Mouse (Mus musculus): ENCODE measurements around the gene Rap1a. TPM values are rescaled to one million over a fixed set of nuclear protein-coding genes. Genes with fewer than 3 reads are reported as not detected.

Rap1a gene
- polyA plus RNA-seq, 1 experiment: 15.1 TPM

GRCm38 (mm10) chr3:105699241-105699933 is 101.7 kb downstream of the Rap1a start:
- Histone ChIP-seq H3K4me3 (ENCODE audit: insufficient read depth, poor library complexity, severe bottlenecking) (no peak overlapping the region), H3K79me3 (ENCODE audit: low read depth) (no peaks in the 10 kb centered on the region), H3K27me3 (ENCODE audit: control insufficient read depth, insufficient read depth, insufficient read length) (peaks cover 22% of the 10 kb centered on the region), H3K79me2 (ENCODE audit: control insufficient read depth, insufficient read depth) (no peaks in the 10 kb centered on the region), H3K36me3 (ENCODE audit: control insufficient read depth, insufficient read depth) (no peaks in the 10 kb centered on the region), H3ac (ENCODE audit: control insufficient read depth, insufficient read length, low read depth) (no peak overlapping the region)
- TF ChIP-seq FOSL1 (IDR thresholded peaks at IDR 0.05; ENCODE audit: insufficient read depth, low read length, poor library complexity, severe bottlenecking): no peak
- no peak for TF ChIP-seq MYOD1 (IDR thresholded peaks at IDR 0.05; ENCODE audit: control insufficient read depth, insufficient read length, low read depth)
- no peak for TF ChIP-seq USF1 (IDR thresholded peaks at IDR 0.05; ENCODE audit: low read depth)
- TF ChIP-seq CEBPB (IDR thresholded peaks at IDR 0.05; ENCODE audit: low read depth): no peak
- TF ChIP-seq MAX (IDR thresholded peaks at IDR 0.05): no peak
- no peak for TF ChIP-seq MYOG (IDR thresholded peaks at IDR 0.05; ENCODE audit: control insufficient read depth, extremely low read depth, insufficient read length)
- no peak for TF ChIP-seq CTCF (IDR thresholded peaks at IDR 0.05; ENCODE audit: control insufficient read depth, insufficient read depth, insufficient read length)

GRCm38 (mm10) chr3:105698311-105698710 is 102.8 kb downstream of the Rap1a start:
- H3ac ChIP-seq (ENCODE audit: control insufficient read depth, insufficient read length, low read depth): no peak overlapping the region
- H3K27me3 ChIP-seq (ENCODE audit: control insufficient read depth, insufficient read depth, insufficient read length): peaks cover 32% of the 10 kb centered on the region
- H3K79me3 ChIP-seq (ENCODE audit: low read depth): no peaks in the 10 kb centered on the region
- no peaks in the 10 kb centered on the region for H3K79me2 ChIP-seq (ENCODE audit: control insufficient read depth, insufficient read depth)
- H3K4me3 ChIP-seq (ENCODE audit: insufficient read depth, poor library complexity, severe bottlenecking): no peak overlapping the region
- H3K36me3 ChIP-seq (ENCODE audit: control insufficient read depth, insufficient read depth): no peaks in the 10 kb centered on the region
- TF ChIP-seq FOSL1 (IDR thresholded peaks at IDR 0.05; ENCODE audit: insufficient read depth, low read length, poor library complexity, severe bottlenecking) (no peak), USF1 (IDR thresholded peaks at IDR 0.05; ENCODE audit: low read depth) (no peak), MYOD1 (IDR thresholded peaks at IDR 0.05; ENCODE audit: control insufficient read depth, insufficient read length, low read depth) (no peak), CEBPB (IDR thresholded peaks at IDR 0.05; ENCODE audit: low read depth) (no peak), MYOG (IDR thresholded peaks at IDR 0.05; ENCODE audit: control insufficient read depth, extremely low read depth, insufficient read length) (no peak), MAX (IDR thresholded peaks at IDR 0.05) (no peak), CTCF (IDR thresholded peaks at IDR 0.05; ENCODE audit: control insufficient read depth, insufficient read depth, insufficient read length) (no peak)

- no peak for TF ChIP-seq MAX (IDR thresholded peaks at IDR 0.05)
- TF ChIP-seq MYOD1 (IDR thresholded peaks at IDR 0.05; ENCODE audit: control insufficient read depth, insufficient read length, low read depth): no peak
- TF ChIP-seq CEBPB (IDR thresholded peaks at IDR 0.05; ENCODE audit: low read depth): no peak
- no peak for TF ChIP-seq FOSL1 (IDR thresholded peaks at IDR 0.05; ENCODE audit: insufficient read depth, low read length, poor library complexity, severe bottlenecking)
- TF ChIP-seq USF1 (IDR thresholded peaks at IDR 0.05; ENCODE audit: low read depth): no peak
- TF ChIP-seq CTCF (IDR thresholded peaks at IDR 0.05; ENCODE audit: control insufficient read depth, insufficient read depth, insufficient read length): no peak
- Histone ChIP-seq H3K79me2 (ENCODE audit: control insufficient read depth, insufficient read depth) (no peaks in the 10 kb centered on the region), H3K4me3 (ENCODE audit: insufficient read depth, poor library complexity, severe bottlenecking) (no peak overlapping the region), H3ac (ENCODE audit: control insufficient read depth, insufficient read length, low read depth) (no peak overlapping the region), H3K27me3 (ENCODE audit: control insufficient read depth, insufficient read depth, insufficient read length) (peaks cover 40% of the 10 kb centered on the region), H3K79me3 (ENCODE audit: low read depth) (no peaks in the 10 kb centered on the region), H3K36me3 (ENCODE audit: control insufficient read depth, insufficient read depth) (no peaks in the 10 kb centered on the region)
Observed at GRCm38 (mm10) chr3:105697148-105697441, 104.0 kb downstream of the Rap1a start.

DNA sequence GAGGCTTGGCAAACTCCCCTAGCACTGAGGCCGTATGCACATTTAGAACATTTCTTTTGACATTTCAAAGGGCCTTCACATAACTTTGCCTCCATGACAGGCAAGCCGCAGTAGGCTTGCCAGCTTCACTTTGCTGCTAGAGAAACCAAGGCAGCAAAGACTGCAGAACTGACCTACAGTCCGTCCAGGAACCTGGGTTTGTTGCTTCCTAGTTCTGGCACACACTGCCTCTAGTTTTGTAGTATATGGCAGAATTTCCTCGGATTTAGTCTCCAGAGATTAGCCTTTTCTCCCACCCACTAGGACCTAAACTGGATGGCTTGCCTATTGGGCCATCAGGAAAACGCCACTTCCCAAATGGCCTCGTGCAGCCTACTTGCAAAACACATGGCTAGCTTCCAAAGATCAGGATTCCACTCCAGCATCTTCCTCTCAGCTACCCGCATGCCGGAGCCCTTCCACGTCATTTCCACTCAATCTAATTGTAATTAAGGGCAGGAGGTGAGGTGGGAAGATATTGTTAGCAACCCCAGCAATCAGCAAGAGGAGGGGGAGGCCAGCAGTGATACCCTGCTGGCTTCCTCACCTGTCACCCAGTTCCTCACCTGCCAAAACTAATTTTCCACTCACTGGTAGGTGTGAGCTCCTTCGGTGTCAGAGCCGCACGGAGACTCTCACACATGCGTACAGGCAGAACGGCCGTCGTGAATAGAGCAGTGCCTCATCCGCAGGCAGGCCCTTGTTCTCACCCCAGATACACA is 104.6 kb downstream of the Rap1a start:
- TF ChIP-seq CTCF (IDR thresholded peaks at IDR 0.05; ENCODE audit: control insufficient read depth, insufficient read depth, insufficient read length): no peak
- Histone ChIP-seq H3K27me3 (ENCODE audit: control insufficient read depth, insufficient read depth, insufficient read length) (peaks cover 40% of the 10 kb centered on the region), H3ac (ENCODE audit: control insufficient read depth, insufficient read length, low read depth) (no peak overlapping the region), H3K79me2 (ENCODE audit: control insufficient read depth, insufficient read depth) (no peaks in the 10 kb centered on the region), H3K4me3 (ENCODE audit: insufficient read depth, poor library complexity, severe bottlenecking) (no peak overlapping the region), H3K79me3 (ENCODE audit: low read depth) (no peaks in the 10 kb centered on the region), H3K36me3 (ENCODE audit: control insufficient read depth, insufficient read depth) (no peaks in the 10 kb centered on the region)

DNA sequence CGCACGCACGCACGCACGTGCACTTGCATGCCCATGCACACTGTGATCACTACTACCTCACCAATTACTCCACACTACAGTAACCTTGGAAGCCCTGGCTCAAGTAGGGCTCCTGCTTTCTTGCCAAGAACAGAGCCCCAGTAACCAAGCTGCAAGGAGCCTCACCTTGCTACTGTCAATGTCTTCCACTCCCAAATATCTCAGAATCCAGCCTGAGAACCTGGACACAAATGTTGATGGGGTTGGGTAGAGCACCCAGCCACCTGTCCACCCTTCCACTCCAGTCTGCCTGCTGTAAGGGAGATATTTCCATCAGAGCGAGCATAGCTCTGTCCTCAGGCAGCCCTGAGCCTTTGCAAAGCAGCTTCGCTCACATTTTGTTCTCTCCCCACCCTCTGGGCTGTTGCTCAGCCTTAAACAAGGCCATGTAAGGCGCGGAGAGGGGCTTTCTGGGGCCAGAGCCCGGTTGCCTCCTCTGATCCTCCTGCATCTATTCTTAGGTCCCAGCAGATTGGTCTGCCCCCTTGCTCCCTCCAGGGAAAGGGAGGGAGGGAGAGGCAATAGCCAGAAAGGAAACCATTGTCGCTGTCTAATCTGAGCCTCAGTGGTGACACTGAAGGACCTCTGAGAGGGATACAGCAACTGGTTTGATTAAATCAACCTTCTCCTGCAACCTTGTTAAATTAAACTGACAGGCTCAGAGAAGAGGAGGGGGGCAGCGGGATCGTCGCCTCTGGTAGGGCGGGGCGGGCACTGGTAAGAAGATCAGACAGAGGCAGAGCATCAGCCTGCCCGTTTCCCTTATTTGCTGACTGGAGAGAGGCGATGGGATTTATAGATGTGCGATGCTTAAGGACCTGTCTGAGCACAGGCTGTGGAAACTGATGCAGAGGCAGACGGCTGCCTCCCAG is 105.4 kb downstream of the Rap1a start:
- Histone ChIP-seq H3ac (ENCODE audit: control insufficient read depth, insufficient read length, low read depth) (no peak overlapping the region), H3K36me3 (ENCODE audit: control insufficient read depth, insufficient read depth) (no peaks in the 10 kb centered on the region), H3K27me3 (ENCODE audit: control insufficient read depth, insufficient read depth, insufficient read length) (peaks cover 40% of the 10 kb centered on the region), H3K79me3 (ENCODE audit: low read depth) (no peaks in the 10 kb centered on the region), H3K4me3 (ENCODE audit: insufficient read depth, poor library complexity, severe bottlenecking) (no peak overlapping the region), H3K79me2 (ENCODE audit: control insufficient read depth, insufficient read depth) (no peaks in the 10 kb centered on the region)
- TF ChIP-seq MYOD1 (IDR thresholded peaks at IDR 0.05; ENCODE audit: control insufficient read depth, insufficient read length, low read depth) (no peak), CTCF (IDR thresholded peaks at IDR 0.05; ENCODE audit: control insufficient read depth, insufficient read depth, insufficient read length) (no peak), CEBPB (IDR thresholded peaks at IDR 0.05; ENCODE audit: low read depth) (no peak), MAX (IDR thresholded peaks at IDR 0.05) (no peak)
